ENCODE assay signal across 9 mouse cellular contexts in the genomic region with DNA sequence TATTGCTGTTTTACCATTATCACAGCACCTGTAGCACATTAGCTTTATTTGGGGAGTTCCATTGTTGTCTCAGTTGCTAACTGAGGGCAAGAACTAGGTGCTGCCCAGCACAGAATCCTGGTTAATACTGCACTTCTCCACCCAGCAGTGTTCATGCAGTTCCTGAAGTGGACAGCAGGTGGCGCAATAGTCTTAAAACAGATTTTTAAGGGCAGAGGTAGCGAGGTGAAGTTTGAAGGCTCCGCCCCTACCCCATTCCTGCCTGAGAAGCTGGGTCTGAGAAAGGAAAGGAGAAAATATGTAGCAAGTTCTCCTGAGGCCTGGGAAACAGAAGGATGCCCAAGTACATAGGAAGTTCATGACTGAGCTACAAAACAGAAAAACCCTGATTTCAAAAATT. TPM values are rescaled to one million over a fixed set of nuclear protein-coding genes. Genes with fewer than 3 reads are reported as not detected.
A peak's percentile ranks its signal among the peaks of the same experiment; 100 is the strongest.
DNase-seq lines count a peak whose midpoint lies in the region; ATAC-seq and TF ChIP-seq lines count a peak whose summit lies in the region.
"Had no signal": no experiment of that assay in that cellular context is flagged by ENCODE, and none has a peak within 500 bp of the region (broad histone marks: within the 10 kb centered on the region; RNA-seq: fewer than 3 reads in every experiment).

No protein-coding gene starts in this region.

- no peak overlapping the region for H3K4me2 ChIP-seq in lung, embryonic 14.5 days
- H3K4me2 ChIP-seq: heart, embryonic 15.5 days had no signal

- 2% methylated on average over 3 of the region's 3 CpGs for WGBS in lung, embryonic 14.5 days

- no peak overlapping the region for H3K27ac ChIP-seq in lung, embryonic 14.5 days (ENCODE audit: low read depth)
- H3K27ac ChIP-seq: heart, embryonic 15.5 days had no signal

- DNase-seq in adrenal gland, adult 18-20 months (ENCODE audit: low spot score in 2 of 2): peak; percentile 87 to 89
- peak; percentile 87 for DNase-seq in embryo, embryonic 10 days (ENCODE audit: low spot score)
- DNase-seq in gastrocnemius, postnatal 4 days (ENCODE audit: low spot score in 2 of 2): peak; percentile 64 to 78
- DNase-seq in kidney, postnatal 25 days: peak; percentile 89 to 98
- DNase-seq in lung, embryonic 14.5 days: peak; percentile 95
- peak; percentile 77 for DNase-seq in ovary, postnatal 36 days (ENCODE audit: low spot score)
- DNase-seq in thymus, postnatal 14 days: peak; percentile 86

- H3K27me3 ChIP-seq in lung, embryonic 14.5 days (ENCODE audit: insufficient read depth, low read length): no peaks in the 10 kb centered on the region
- H3K27me3 ChIP-seq: heart, embryonic 15.5 days had no signal

- no peak overlapping the region for H3K4me3 ChIP-seq in lung, embryonic 14.5 days (ENCODE audit: low read depth, low read length)
- H3K4me3 ChIP-seq: heart, embryonic 15.5 days had no signal

- H3K9me3 ChIP-seq in lung, embryonic 14.5 days (ENCODE audit: low read depth, low read length): no peaks in the 10 kb centered on the region
- H3K9me3 ChIP-seq: heart, embryonic 15.5 days had no signal

- H3K36me3 ChIP-seq in lung, embryonic 14.5 days (ENCODE audit: insufficient read depth): peaks cover 41% of the 10 kb centered on the region

- no peak overlapping the region for H3K9ac ChIP-seq in lung, embryonic 14.5 days
- H3K9ac ChIP-seq: heart, embryonic 15.5 days had no signal

- H3K4me1 ChIP-seq in lung, embryonic 14.5 days (ENCODE audit: insufficient read depth): 0 out of 2 replicates have a peak, but pooled peaks cover 5% of the 10 kb centered on the region

- peak; percentile 92 for TF ChIP-seq CTCF in lung, embryonic 14.5 days (IDR thresholded peaks at IDR 0.05; ENCODE audit: low read depth)

- peak; percentile 32 for ATAC-seq in CD4-positive, CD25-positive, alpha-beta regulatory T cell, adult 4 months
- no peak for ATAC-seq in lung, embryonic 14.5 days (ENCODE audit: insufficient read depth)

RNA-seq across cellular contexts. Expression of gene Dgkz, which starts 11.9 kb away (rescaled TPM):
- 100 to 1,000 TPM; 131 to 138 TPM for polyA plus RNA-seq in CD4-positive, CD25-positive, alpha-beta regulatory T cell, adult 4 months (2017; shearing (Covaris generic))
- 10 to 100 TPM; 38.9 to 40.3 TPM for total RNA-seq in adrenal gland, adult 18-20 months (2021)
- 100 to 1,000 TPM in 1 of 2 experiments, 10 to 100 TPM in 1; 96.0 to 121 TPM for total RNA-seq in gastrocnemius, postnatal 4 days (2021)
- 59.2 and 63.9 TPM in 2 replicates for polyA plus RNA-seq in lung, embryonic 14.5 days (2014; fragmentation: Nextera tagmentation; extraction: Ambion mirVana)

RNA-seq across cellular contexts. Expression of gene Creb3l1, which starts 36.8 kb away (rescaled TPM):
- 1 to 10 TPM in 1 of 2 experiments, under 1 TPM in 1; 0.77 to 1.2 TPM for polyA plus RNA-seq in CD4-positive, CD25-positive, alpha-beta regulatory T cell, adult 4 months (2017; shearing (Covaris generic))
- total RNA-seq in adrenal gland, adult 18-20 months (2021): 10 to 100 TPM; 10.5 to 36.6 TPM
- total RNA-seq in gastrocnemius, postnatal 4 days (2021): 10 to 100 TPM; 44.8 to 59.4 TPM
- polyA plus RNA-seq in lung, embryonic 14.5 days (2014; fragmentation: Nextera tagmentation; extraction: Ambion mirVana): 18.6 and 19.3 TPM in 2 replicates

RNA-seq across cellular contexts. Expression of gene Gm9821, which starts 42.0 kb away (rescaled TPM):
- under 1 TPM; 0.82 to 0.86 TPM for polyA plus RNA-seq in CD4-positive, CD25-positive, alpha-beta regulatory T cell, adult 4 months (2017; shearing (Covaris generic))
- not detected for total RNA-seq in adrenal gland, adult 18-20 months (2021)
- total RNA-seq in gastrocnemius, postnatal 4 days (2021): not detected
- polyA plus RNA-seq in lung, embryonic 14.5 days (2014; fragmentation: Nextera tagmentation; extraction: Ambion mirVana): 0.34 and 1.1 TPM in 2 replicates

RNA-seq across cellular contexts. Expression of gene Mdk, which starts 55.4 kb away (rescaled TPM):
- 1 to 10 TPM; 1.9 to 3.1 TPM for polyA plus RNA-seq in CD4-positive, CD25-positive, alpha-beta regulatory T cell, adult 4 months (2017; shearing (Covaris generic))
- 1 to 10 TPM; 7.2 to 7.8 TPM for total RNA-seq in adrenal gland, adult 18-20 months (2021)
- 100 to 1,000 TPM; 130 to 135 TPM for total RNA-seq in gastrocnemius, postnatal 4 days (2021)
- 1,044 and 1,097 TPM in 2 replicates for polyA plus RNA-seq in lung, embryonic 14.5 days (2014; fragmentation: Nextera tagmentation; extraction: Ambion mirVana)
